Mouse (Mus musculus) G1E-ER4 (cell line): ENCODE results near the gene Kptn. TPM values are rescaled to one million over a fixed set of nuclear protein-coding genes. Genes with fewer than 3 reads are reported as not detected.

ENCODE experiments used
- GATA1 ChIP-seq: IDR thresholded peaks from one replicate; pipeline ENCODE4 v1.8.0; 2012; ENCODE audit warnings: low read length, inconsistent platforms
- polyA plus RNA-seq: library from polyadenylated mRNA; stranded (reverse); fragments of >175 nt; gene quantifications from 2 replicates; pipeline ENCODE4 v1.2.3, GENCODE M21; 2012

Kptn gene
- polyA plus RNA-seq, 1 experiment, result 47.9 TPM

GRCm38 (mm10) chr7:16174597-16175541 lies 55.2 kb downstream of the Kptn start, which contains the start of gene Meis3:
Meis3 (plus strand) TSS chr7:16175090.
- TF ChIP-seq GATA1, result no peak

DNA sequence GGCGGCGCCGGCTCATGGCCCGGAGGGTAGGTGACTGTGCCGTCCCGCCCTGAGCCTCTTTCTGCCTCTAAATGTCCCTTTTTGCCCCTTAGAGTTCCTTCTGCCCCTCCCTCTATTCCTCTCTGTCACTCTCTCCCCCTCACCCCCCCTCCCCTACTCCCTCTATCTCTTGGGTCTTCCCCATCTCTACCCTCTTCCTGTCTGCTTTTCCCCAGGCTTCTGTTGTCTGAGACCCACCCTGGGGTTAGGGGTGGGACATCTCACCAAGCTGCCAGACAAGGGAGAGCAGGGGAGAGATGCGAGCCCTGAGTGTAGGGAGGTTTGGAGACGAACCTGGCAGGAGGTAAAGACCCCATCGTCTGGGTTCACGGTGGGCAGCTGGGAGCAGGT lies 55.8 kb downstream of the Kptn start:
- no peak for TF ChIP-seq GATA1

Other genes starting within 250 kb of the Kptn start
- gene Crx, start 239.9 kb upstream of the Kptn start, polyA plus RNA-seq, result not detected in 2 replicates
- not detected in 2 replicates for gene Crxos, start 237.3 kb upstream of the Kptn start, polyA plus RNA-seq
- 1,588 and 1,768 TPM in 2 replicates for gene Selenow, start 197.5 kb upstream of the Kptn start, polyA plus RNA-seq
- 874 and 894 TPM in 2 replicates for gene Nop53, start 173.8 kb upstream of the Kptn start, polyA plus RNA-seq
- gene Ehd2, start 152.3 kb upstream of the Kptn start, polyA plus RNA-seq, result 0.31 and 0.33 TPM in 2 replicates
- gene Bicra, start 72.0 kb upstream of the Kptn start, polyA plus RNA-seq, result 82.3 and 97.4 TPM in 2 replicates
- 0.01 TPM in 1 of 2 replicates, not detected in the other for gene Zfp541, start 58.1 kb upstream of the Kptn start, polyA plus RNA-seq
- gene Napa, start 21.4 kb upstream of the Kptn start, polyA plus RNA-seq, result 271 and 283 TPM in 2 replicates
- 0.01 TPM in 2 replicates for gene Slc8a2, start 9.9 kb downstream of the Kptn start, polyA plus RNA-seq
- gene Meis3, start 55.2 kb downstream of the Kptn start, polyA plus RNA-seq, result not detected in 2 replicates
- gene Dhx34, start 102.1 kb downstream of the Kptn start, polyA plus RNA-seq, result 26.6 and 27.1 TPM in 2 replicates
- gene C5ar2, start 124.3 kb downstream of the Kptn start, polyA plus RNA-seq, result 0.08 and 0.14 TPM in 2 replicates
- 0.02 TPM in 1 of 2 replicates, not detected in the other for gene C5ar1, start 139.6 kb downstream of the Kptn start, polyA plus RNA-seq
- 326 and 427 TPM in 2 replicates for gene Inafm1, start 153.7 kb downstream of the Kptn start, polyA plus RNA-seq
- 142 and 204 TPM in 2 replicates for gene Ccdc9, start 166.9 kb downstream of the Kptn start, polyA plus RNA-seq
- gene Bbc3, start 188.5 kb downstream of the Kptn start, polyA plus RNA-seq, result 226 and 291 TPM in 2 replicates